Mouse (Mus musculus) limb, embryonic 14.5 days (tissue): ENCODE results near the gene Susd4. TPM values are rescaled to one million over a fixed set of nuclear protein-coding genes. Genes with fewer than 3 reads are reported as not detected.

Experiments used
- ATAC-seq: fragments of 200-750 bp; cut with Nextera tagmentation; 2 replicates; pipeline ENCODE4 v1.8.0; 2017; ENCODE audit warnings: low read depth, moderate number of reproducible peaks, moderate TSS enrichment; ENCODE audit not compliant: low FRiP score
- DNase-seq: peaks from one replicate; pipeline ENCODE4 v3.0.0-alpha.2; 2015; ENCODE audit warnings: low spot score
- H3K27ac ChIP-seq: fragments of 300-500 bp; sonication (generic); replicated peaks from 2 replicates; pipeline ENCODE4 v1.5.1; 2014; ENCODE audit warnings: low read depth, mild to moderate bottlenecking, low read length, moderate library complexity, mixed read lengths
- H3K27me3 ChIP-seq: fragments of 300-500 bp; sonication (generic); 2 replicates; pipeline ENCODE4 v1.6.1; 2014; ENCODE audit warnings: low read length, mixed read lengths; ENCODE audit not compliant: control insufficient read depth, insufficient read depth
- H3K36me3 ChIP-seq: fragments of 300-500 bp; sonication (generic); 2 replicates; pipeline ENCODE4 v1.6.1; 2014; ENCODE audit warnings: mild to moderate bottlenecking, low read length, moderate library complexity, mixed read lengths; ENCODE audit not compliant: control insufficient read depth, insufficient read depth
- H3K4me1 ChIP-seq: fragments of 300-500 bp; sonication (generic); 2 replicates; pipeline ENCODE4 v1.6.1; 2014; ENCODE audit warnings: antibody characterized with exemption, low read length, mixed read lengths; ENCODE audit not compliant: control insufficient read depth, insufficient read depth
- H3K4me2 ChIP-seq: fragments of 300-500 bp; sonication (generic); replicated peaks from 2 replicates; pipeline ENCODE4 v1.6.1; 2014; ENCODE audit warnings: low read depth, mild to moderate bottlenecking, low read length, moderate library complexity; ENCODE audit not compliant: severe bottlenecking
- H3K4me3 ChIP-seq: fragments of 300-500 bp; sonication (generic); replicated peaks from 2 replicates; pipeline ENCODE4 v1.5.1; 2014; ENCODE audit warnings: low read length
- H3K9ac ChIP-seq: fragments of 300-500 bp; sonication (generic); 2 replicates; pipeline ENCODE4 v1.6.1; 2014; ENCODE audit warnings: mild to moderate bottlenecking, low read depth, low read length, moderate library complexity; ENCODE audit not compliant: severe bottlenecking
- H3K9me3 ChIP-seq: fragments of 300-500 bp; sonication (generic); 2 replicates; pipeline ENCODE4 v1.6.1; 2016; ENCODE audit warnings: low read length; ENCODE audit not compliant: control insufficient read depth
- POLR2A ChIP-seq: fragments of 200-500 bp; IDR thresholded peaks from 2 replicates; pipeline ENCODE4 v1.8.0; 2012; ENCODE audit warnings: inconsistent platforms, mild to moderate bottlenecking, moderate library complexity, borderline replicate concordance; ENCODE audit not compliant: insufficient read depth, insufficient read length; ENCODE audit errors: extremely low read depth
- WGBS: fragments of 180-500 bp; shearing (Covaris S2); extraction: QIAGEN DNeasy Blood & Tissue Kit; methylation state at CpG from one replicate; pipeline ENCODE4 v1.1.7; 2014; 5-methylcytosine and 5-hydroxymethylcytosine counted together
- polyA plus RNA-seq, 2 experiments: library from polyadenylated mRNA; depleted of rRNA in 1 of 2; stranded (reverse) in 1 of 2; unstranded in 1 of 2; fragments of >200 nt; fragmentation: Nextera tagmentation in 1 of 2; extraction: Ambion mirVana in 1 of 2; gene quantifications; 2 replicates each; pipeline versions ENCODE4 v1.2.1 to v1.2.3; 2012 to 2014

Gene Susd4
- polyA plus RNA-seq, 2 experiments, result 14.0 to 17.7 TPM

- ATAC-seq (no peak), DNase-seq (peak; percentile 7)
- Histone ChIP-seq H3K4me1 (no peaks in the 10 kb centered on the region), H3K9me3 (no peaks in the 10 kb centered on the region), H3K9ac (no peak overlapping the region), H3K27me3 (no peaks in the 10 kb centered on the region), H3K4me3 (no peak overlapping the region), H3K27ac (no peak overlapping the region), H3K4me2 (no peak overlapping the region), H3K36me3 (no peaks in the 10 kb centered on the region)
- 52% methylated on average over 5 of the region's 5 CpGs for WGBS
- no peak for TF ChIP-seq POLR2A
Measured at GRCm38 (mm10) chr1:182902095-182902494, 138.4 kb downstream of the Susd4 start.

- Histone ChIP-seq H3K9ac (no peak overlapping the region), H3K27ac (no peak overlapping the region), H3K27me3 (no peaks in the 10 kb centered on the region), H3K4me1 (0 out of 2 replicates have a peak, but pooled peaks cover 1% of the 10 kb centered on the region), H3K4me2 (no peak overlapping the region), H3K9me3 (no peaks in the 10 kb centered on the region), H3K4me3 (no peak overlapping the region), H3K36me3 (no peaks in the 10 kb centered on the region)
- no peak for TF ChIP-seq POLR2A
- WGBS, result 80% methylated on average over 3 of the region's 3 CpGs
- ATAC-seq (no peak), DNase-seq (no peak)
Measured at GRCm38 (mm10) chr1:182902906-182903305, 139.2 kb downstream of the Susd4 start.

GRCm38 (mm10) chr1:182905669-182906068, 142.0 kb downstream of the Susd4 start:
- H3K9me3 ChIP-seq, result no peaks in the 10 kb centered on the region
- no peak for ATAC-seq
- TF ChIP-seq POLR2A, result no peak
- no peak overlapping the region for H3K4me3 ChIP-seq
- no peak overlapping the region for H3K9ac ChIP-seq
- no peaks in the 10 kb centered on the region for H3K36me3 ChIP-seq
- no peaks in the 10 kb centered on the region for H3K27me3 ChIP-seq
- H3K4me1 ChIP-seq, result peaks cover 12% of the 10 kb centered on the region
- DNase-seq, result no peak
- 87% methylated on average over 3 of the region's 3 CpGs for WGBS
- no peak overlapping the region for H3K27ac ChIP-seq
- no peak overlapping the region for H3K4me2 ChIP-seq

- no peak for TF ChIP-seq POLR2A
- peaks cover 12% of the 10 kb centered on the region for H3K4me1 ChIP-seq
- no peak overlapping the region for H3K9ac ChIP-seq
- no peaks in the 10 kb centered on the region for H3K9me3 ChIP-seq
- H3K27me3 ChIP-seq, result no peaks in the 10 kb centered on the region
- DNase-seq, result peak; percentile 98
- WGBS, result 20% methylated on average over 14 of the region's 14 CpGs
- ATAC-seq, result peak; percentile 93
- H3K27ac ChIP-seq, result no peak overlapping the region
- no peak overlapping the region for H3K4me3 ChIP-seq
- peak overlapping the region; percentile 25 for H3K4me2 ChIP-seq
- no peaks in the 10 kb centered on the region for H3K36me3 ChIP-seq
Measured at GRCm38 (mm10) chr1:182908050-182909036, 144.7 kb downstream of the Susd4 start.

GRCm38 (mm10) chr1:182909066-182909465, 145.4 kb downstream of the Susd4 start:
- Histone ChIP-seq H3K36me3 (no peaks in the 10 kb centered on the region), H3K27me3 (no peaks in the 10 kb centered on the region), H3K4me2 (no peak overlapping the region), H3K4me1 (peaks cover 12% of the 10 kb centered on the region), H3K4me3 (no peak overlapping the region), H3K27ac (no peak overlapping the region), H3K9me3 (no peaks in the 10 kb centered on the region), H3K9ac (no peak overlapping the region)
- no peak for TF ChIP-seq POLR2A
- no peak for DNase-seq
- ATAC-seq, result no peak
- 60% methylated on average over 3 of the region's 3 CpGs for WGBS
